Mouse (Mus musculus) CH12.LX (cell line): Measurements from ENCODE around the gene Raph1. TPM values are rescaled to one million over a fixed set of nuclear protein-coding genes. Genes with fewer than 3 reads are reported as not detected.
A peak's percentile ranks its signal among the peaks of the same experiment; 100 is the strongest.

Experiments used
- DNase-seq: peaks from one replicate; pipeline ENCODE4 v3.0.0-alpha.2; 2013; ENCODE audit errors: extremely low read depth
- H3K27ac ChIP-seq: 2 replicates; pipeline ENCODE4 v1.5.1; 2012; ENCODE audit warnings: low read depth, mild to moderate bottlenecking, control low read depth, moderate library complexity; ENCODE audit not compliant: insufficient read depth
- H3K27me3 ChIP-seq: replicated peaks from 2 replicates; pipeline ENCODE3; 2012; ENCODE audit warnings: inconsistent platforms
- H3K36me3 ChIP-seq, 2 experiments: replicated peaks in 1 of 2; 2 replicates each; pipeline versions ENCODE3 to v1.6.1; 2012; ENCODE audit warnings: inconsistent platforms in 1 of 2, low read length in 1 of 2, mild to moderate bottlenecking in 1 of 2, mixed read lengths in 1 of 2, moderate library complexity in 1 of 2; ENCODE audit not compliant: control insufficient read depth in 1 of 2, insufficient read depth in 1 of 2
- H3K4me1 ChIP-seq, 2 experiments: 2 replicates each; pipeline ENCODE4 v1.6.1; 2012; ENCODE audit warnings: inconsistent platforms in 1 of 2, moderate library complexity in 1 of 2; ENCODE audit not compliant: insufficient read depth in 2 of 2, control insufficient read depth in 1 of 2
- H3K4me2 ChIP-seq: 2 replicates; pipeline ENCODE4 v1.6.1; 2012; ENCODE audit warnings: low read depth, mild to moderate bottlenecking, control low read depth; ENCODE audit not compliant: poor library complexity, insufficient read depth, severe bottlenecking
- H3K4me3 ChIP-seq, 3 experiments: fragments of 150-350 bp in 1 of 3; sonication (generic) in 1 of 3; replicated peaks in 1 of 3; 2 replicates each; pipeline versions ENCODE3 to v1.5.1; 2011 to 2012; ENCODE audit warnings: low read depth in 2 of 3, low read length in 2 of 3, mild to moderate bottlenecking in 2 of 3, moderate library complexity in 2 of 3, control low read depth in 1 of 3, improper control_type of control experiment in 1 of 3, inconsistent platforms in 1 of 3, mixed read lengths in 1 of 3; ENCODE audit not compliant: poor library complexity in 1 of 3
- H3K79me2 ChIP-seq: replicated peaks from 2 replicates; pipeline ENCODE4 v1.6.1; 2012; ENCODE audit warnings: mild to moderate bottlenecking, moderate library complexity; ENCODE audit not compliant: control insufficient read depth, poor library complexity, insufficient read depth, severe bottlenecking; ENCODE audit errors: extremely low read depth
- H3K9ac ChIP-seq: 2 replicates; pipeline ENCODE4 v1.6.1; 2012; ENCODE audit warnings: low read depth, mild to moderate bottlenecking, control low read depth, moderate library complexity; ENCODE audit not compliant: insufficient read depth
- H3K9me3 ChIP-seq: replicated peaks from 2 replicates; pipeline ENCODE3; 2012; ENCODE audit warnings: low read length, inconsistent platforms, mixed read lengths
- CHD1 ChIP-seq: IDR thresholded peaks from 2 replicates; pipeline ENCODE4 v1.6.1; 2012; ENCODE audit warnings: low read depth, low read length, improper control_type of control experiment, inconsistent platforms
- CHD2 ChIP-seq: IDR thresholded peaks from 2 replicates; pipeline ENCODE4 v1.6.1; 2011; ENCODE audit warnings: low read length, improper control_type of control experiment
- CTCF ChIP-seq, 2 experiments: IDR thresholded peaks in 1 of 2; conservative IDR thresholded peaks in 1 of 2; 2 replicates each; pipeline ENCODE4 v1.5.1; 2011 to 2012; ENCODE audit warnings: low read depth in 2 of 2, low read length in 2 of 2, improper control_type of control experiment in 1 of 2, inconsistent platforms in 1 of 2, mild to moderate bottlenecking in 1 of 2, moderate library complexity in 1 of 2
- ELF1 ChIP-seq: IDR thresholded peaks from 2 replicates; pipeline ENCODE4 v1.6.1; 2014; ENCODE audit warnings: low read depth, mild to moderate bottlenecking, inconsistent platforms, low read length, improper control_type of control experiment
- EP300 ChIP-seq: IDR thresholded peaks from 2 replicates; pipeline ENCODE4 v1.6.1; 2011; ENCODE audit warnings: low read length, improper control_type of control experiment
- ETS1 ChIP-seq: conservative IDR thresholded peaks from 2 replicates; pipeline ENCODE4 v1.6.1; 2012; ENCODE audit warnings: low read depth, mild to moderate bottlenecking, inconsistent platforms, low read length, improper control_type of control experiment, moderate library complexity
- HCFC1 ChIP-seq: IDR thresholded peaks from 2 replicates; pipeline ENCODE4 v1.6.1; 2012; ENCODE audit warnings: low read depth, mild to moderate bottlenecking, inconsistent platforms, low read length, improper control_type of control experiment
- KAT2A ChIP-seq: IDR thresholded peaks from 2 replicates; pipeline ENCODE4 v1.6.1; 2012; ENCODE audit warnings: low read length, improper control_type of control experiment, inconsistent platforms; ENCODE audit not compliant: insufficient replicate concordance
- MAFK ChIP-seq: IDR thresholded peaks from 2 replicates; pipeline ENCODE4 v1.6.1; 2011; ENCODE audit warnings: low read length, improper control_type of control experiment; ENCODE audit not compliant: insufficient replicate concordance
- MAX ChIP-seq: IDR thresholded peaks from 2 replicates; pipeline ENCODE4 v1.6.1; 2011; ENCODE audit warnings: low read length, improper control_type of control experiment
- MAZ ChIP-seq: IDR thresholded peaks from 2 replicates; pipeline ENCODE4 v1.6.1; 2012; ENCODE audit warnings: low read depth, mild to moderate bottlenecking, inconsistent platforms, low read length, improper control_type of control experiment, moderate library complexity
- MEF2A ChIP-seq: IDR thresholded peaks from 2 replicates; pipeline ENCODE4 v1.6.1; 2014; ENCODE audit warnings: low read depth, mild to moderate bottlenecking, inconsistent platforms, low read length, improper control_type of control experiment, borderline replicate concordance
- NELFE ChIP-seq: IDR thresholded peaks from 2 replicates; pipeline ENCODE4 v1.6.1; 2011; ENCODE audit warnings: low read depth, low read length, improper control_type of control experiment
- NRF1 ChIP-seq: IDR thresholded peaks from 2 replicates; pipeline ENCODE4 v1.6.1; 2014; ENCODE audit warnings: low read depth, mild to moderate bottlenecking, inconsistent platforms, low read length, improper control_type of control experiment, moderate library complexity
- PAX5 ChIP-seq: IDR thresholded peaks from 2 replicates; pipeline ENCODE4 v1.6.1; 2012; ENCODE audit warnings: low read length, inconsistent platforms, mixed read lengths
- RAD21 ChIP-seq: IDR thresholded peaks from 2 replicates; pipeline ENCODE4 v1.6.1; 2011; ENCODE audit warnings: low read depth, mild to moderate bottlenecking, low read length, improper control_type of control experiment, moderate library complexity
- TBP ChIP-seq: conservative IDR thresholded peaks from 2 replicates; pipeline ENCODE4 v1.6.1; 2011; ENCODE audit warnings: low read depth, low read length, improper control_type of control experiment
- TCF12 ChIP-seq: IDR thresholded peaks from 2 replicates; pipeline ENCODE4 v1.6.1; 2014; ENCODE audit warnings: low read depth, mild to moderate bottlenecking, inconsistent platforms, low read length, improper control_type of control experiment
- UBTF ChIP-seq: IDR thresholded peaks from 2 replicates; pipeline ENCODE4 v1.6.1; 2012; ENCODE audit warnings: low read depth, mild to moderate bottlenecking, inconsistent platforms, low read length, improper control_type of control experiment, moderate library complexity
- USF2 ChIP-seq: conservative IDR thresholded peaks from 2 replicates; pipeline ENCODE4 v1.6.1; 2011; ENCODE audit warnings: low read depth, low read length, improper control_type of control experiment
- ZC3H11A ChIP-seq: IDR thresholded peaks from 2 replicates; pipeline ENCODE4 v1.6.1; 2012; ENCODE audit warnings: low read depth, mild to moderate bottlenecking, inconsistent platforms, low read length, improper control_type of control experiment
- ZMIZ1 ChIP-seq: IDR thresholded peaks from 2 replicates; pipeline ENCODE4 v1.6.1; 2012; ENCODE audit warnings: low read depth, mild to moderate bottlenecking, inconsistent platforms, low read length, improper control_type of control experiment
- dilution Hi-C: fragments of 300-500 bp; cut with MboI; formaldehyde crosslinking; loops from 2 replicates; pipeline ENCODE4 v1.14.3; 2020; ENCODE audit warnings: low sequenced_read_pairs; ENCODE audit not compliant: extremely low pct_unique_long_range_greater_than_20kb, extremely low pct_ligation_motif_present
- in situ Hi-C: fragments of 300-500 bp; cut with MboI; formaldehyde crosslinking; loops from 3 replicates; pipeline ENCODE4 v1.14.3; 2019; ENCODE audit warnings: low sequenced_read_pairs, low pct_ligation_motif_present, low pct_unique_long_range_greater_than_20kb, mixed read lengths
- polyA plus RNA-seq: library from polyadenylated mRNA; unstranded; fragments of >175 nt; gene quantifications from 2 replicates; pipeline ENCODE4 v1.2.1, GENCODE M21; 2012; ENCODE audit warnings: low read depth; ENCODE audit not compliant: insufficient read length
- total RNA-seq, 2 experiments: library from RNA; depleted of rRNA; stranded (reverse); fragments of 300-350 nt in 1 of 2; fragments of >200 nt in 1 of 2; gene quantifications; 2 replicates each; pipeline ENCODE4 v1.2.3; 2012 to 2014

The Raph1 gene
- total and polyA plus RNA-seq, 3 experiments: 3.7 to 7.6 (median 5.7) TPM

DNA sequence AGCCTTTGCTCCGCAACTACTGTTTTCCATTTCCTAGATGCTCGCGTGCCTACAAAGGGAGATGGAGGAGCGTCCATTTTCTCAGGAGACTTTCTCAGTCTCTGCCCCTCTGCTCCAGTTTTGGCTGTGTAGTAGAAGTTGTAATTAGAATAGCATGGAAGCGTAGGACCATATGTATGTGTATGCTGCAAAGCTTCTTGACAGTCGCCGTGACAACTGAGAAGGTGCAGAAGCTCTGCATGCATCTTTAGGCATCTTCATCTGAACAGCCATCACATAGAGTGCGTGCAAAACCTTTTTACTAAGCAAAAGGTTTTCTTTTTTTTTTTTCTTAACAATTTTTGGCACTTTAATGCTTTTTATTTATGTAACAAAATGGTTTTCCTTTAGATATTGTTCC is 14.1 kb upstream of the Raph1 start:
- no peak overlapping the region for H3K4me2 ChIP-seq
- no peak overlapping the region for H3K27ac ChIP-seq
- H3K4me1 ChIP-seq: peaks cover 0 to 14% of the 10 kb centered on the region in 2 experiments; a peak in 3 of 4 replicates
- DNase-seq: no peak
- dilution Hi-C loops (no loop called here), in situ Hi-C loops (no loop called here)
- H3K36me3 ChIP-seq: no peaks in the 10 kb centered on the region
- H3K4me3 ChIP-seq: no peak overlapping the region
- no peaks in the 10 kb centered on the region for H3K9me3 ChIP-seq
- H3K27me3 ChIP-seq: no peaks in the 10 kb centered on the region
- H3K79me2 ChIP-seq: no peaks in the 10 kb centered on the region
- TF ChIP-seq KAT2A (no peak), PAX5 (no peak), ZMIZ1 (no peak), CHD1 (no peak), UBTF (no peak), HCFC1 (no peak), MAX (no peak), USF2 (no peak), TCF12 (no peak), NRF1 (no peak), EP300 (no peak), ETS1 (no peak), CTCF (conservative IDR thresholded peaks at IDR 0.05 in 1 of 2, IDR thresholded peaks at IDR 0.05 in 1 of 2; ENCODE audit: low read depth in 2 of 2, low read length in 2 of 2) (no peak), RAD21 (no peak), ZC3H11A (no peak), MAFK (no peak), TBP (no peak), NELFE (no peak), MEF2A (no peak), CHD2 (no peak)
- no peak overlapping the region for H3K9ac ChIP-seq

- in situ Hi-C loops (no loop called here), dilution Hi-C loops (no loop called here)
- peak; percentile 28 for DNase-seq
- Histone ChIP-seq H3K4me3 (no peak overlapping the region), H3K27me3 (no peaks in the 10 kb centered on the region), H3K27ac (no peak overlapping the region), H3K4me1 (peaks cover 0 to 14% of the 10 kb centered on the region in 2 experiments; a peak in 3 of 4 replicates), H3K36me3 (no peaks in the 10 kb centered on the region), H3K79me2 (no peaks in the 10 kb centered on the region), H3K9me3 (no peaks in the 10 kb centered on the region), H3K9ac (0 out of 2 replicates have a peak overlapping the region, but pooled peaks have one; percentile 4), H3K4me2 (peak overlapping the region; percentile 17)
- TF ChIP-seq MAZ (no peak), ELF1 (peak; percentile 71)
Measured at GRCm38 (mm10) chr1:60579886-60580285, 13.0 kb upstream of the Raph1 start.
